Mouse (Mus musculus): ENCODE measurements around the gene Gpr171.

DNA sequence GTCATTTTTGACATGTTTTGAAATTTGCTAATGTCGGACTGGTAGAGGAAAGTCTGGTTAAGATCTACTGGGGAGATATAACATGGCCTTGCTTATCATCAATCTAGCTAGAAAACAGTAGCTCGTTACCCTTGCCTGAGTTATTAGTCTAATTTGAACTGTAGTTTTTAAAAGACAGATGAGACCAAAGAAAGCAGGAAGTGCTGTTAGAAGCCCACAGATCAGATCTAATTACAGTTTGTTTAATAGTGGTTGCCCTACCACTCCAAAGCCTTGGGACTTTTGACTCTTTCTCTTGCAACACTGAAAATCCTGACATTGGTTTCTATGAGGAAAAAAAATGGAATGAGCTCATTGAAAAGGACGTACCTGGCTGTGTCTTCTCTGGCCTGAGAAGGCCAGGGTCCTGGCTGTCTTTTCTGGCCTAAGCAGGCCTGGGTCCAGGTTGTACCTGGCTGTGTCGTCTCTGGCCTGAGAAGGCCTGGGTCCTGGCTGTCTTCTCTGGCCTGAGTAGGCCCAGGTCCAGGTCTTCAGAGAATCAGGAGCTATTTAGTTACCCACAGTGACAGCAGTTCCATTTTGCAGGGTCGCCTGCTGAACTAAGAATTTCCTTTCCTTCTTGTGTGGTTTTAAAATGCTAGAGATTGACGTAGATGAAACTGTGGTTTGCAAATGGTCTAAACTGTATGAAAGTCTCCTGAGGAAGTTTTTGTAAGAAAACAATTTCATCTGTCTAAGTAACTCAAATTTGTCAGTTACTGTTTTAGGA is at the start of gene Gpr171:
- TF ChIP-seq CTCF (IDR thresholded peaks at IDR 0.05; ENCODE audit: control insufficient read depth, insufficient read depth, insufficient replicate concordance, low read depth, low read length): no peak
- TF ChIP-seq POLR2A (IDR thresholded peaks at IDR 0.05; ENCODE audit: control insufficient read depth, low read depth, low read length): no peak

All from testis, adult 2 months (tissue).